Mouse (Mus musculus) liver, postnatal 0 days (tissue): ENCODE data around the gene Slc13a3. TPM values are rescaled to one million over a fixed set of nuclear protein-coding genes. Genes with fewer than 3 reads are reported as not detected.
"Not testable (repeated sequence)": the region's sequence is repeated elsewhere in the genome, so short reads cannot be mapped to it uniquely, and the experiment has no call there.

Experiments
- ATAC-seq: fragments of 200-750 bp; cut with Nextera tagmentation; 2 replicates; pipeline ENCODE4 v1.8.0; 2017; ENCODE audit warnings: mild to moderate bottlenecking, moderate library complexity
- DNase-seq: peaks from one replicate; pipeline ENCODE4 v3.0.0-alpha.2; 2016
- H3K27ac ChIP-seq: fragments of 300-500 bp; sonication (generic); 2 replicates; pipeline ENCODE4 v1.5.1; 2014; ENCODE audit warnings: antibody characterized with exemption, moderate library complexity, mild to moderate bottlenecking, low read depth
- H3K27me3 ChIP-seq: fragments of 300-500 bp; sonication (generic); 2 replicates; pipeline ENCODE4 v1.6.1; 2014; ENCODE audit warnings: low read length, control low read depth, mixed read lengths; ENCODE audit not compliant: insufficient read depth
- H3K36me3 ChIP-seq: fragments of 300-500 bp; sonication (generic); replicated peaks from 2 replicates; pipeline ENCODE4 v1.6.1; 2014; ENCODE audit warnings: mild to moderate bottlenecking, control low read depth, low read length, moderate library complexity, mixed read lengths; ENCODE audit not compliant: insufficient read depth
- H3K4me1 ChIP-seq: fragments of 300-500 bp; sonication (generic); 2 replicates; pipeline ENCODE4 v1.6.1; 2014; ENCODE audit warnings: antibody characterized with exemption, mild to moderate bottlenecking, control low read depth; ENCODE audit not compliant: insufficient read depth
- H3K4me2 ChIP-seq: fragments of 300-500 bp; sonication (generic); 2 replicates; pipeline ENCODE4 v1.6.1; 2014; ENCODE audit warnings: low read depth, mild to moderate bottlenecking, low read length, moderate library complexity, mixed read lengths
- H3K4me3 ChIP-seq: fragments of 300-500 bp; sonication (generic); 2 replicates; pipeline ENCODE4 v1.5.1; 2014; ENCODE audit warnings: low read depth, low read length
- H3K9ac ChIP-seq: fragments of 300-500 bp; sonication (generic); replicated peaks from 2 replicates; pipeline ENCODE4 v1.6.1; 2014; ENCODE audit warnings: mild to moderate bottlenecking, moderate library complexity
- H3K9me3 ChIP-seq: fragments of 300-500 bp; sonication (generic); 2 replicates; pipeline ENCODE4 v1.6.1; 2016; ENCODE audit warnings: mild to moderate bottlenecking, control low read depth, low read length, mixed read lengths
- CTCF ChIP-seq: sonication (generic); IDR thresholded peaks from 2 replicates; pipeline ENCODE4 v1.5.1; 2016; ENCODE audit warnings: antibody characterized with exemption, low read depth
- EP300 ChIP-seq: IDR thresholded peaks from 2 replicates; pipeline ENCODE4 v1.6.1; 2016; ENCODE audit warnings: antibody characterized with exemption, low read depth, mild to moderate bottlenecking
- WGBS: fragments of 180-500 bp; shearing (Covaris S2); extraction: QIAGEN DNeasy Blood & Tissue Kit; methylation state at CpG from one replicate; pipeline ENCODE4 v1.1.7; 2014; ENCODE audit not compliant: insufficient replicate concordance; 5-methylcytosine and 5-hydroxymethylcytosine counted together
- polyA plus RNA-seq: library from polyadenylated mRNA; unstranded; fragments of >200 nt; fragmentation: Nextera tagmentation; extraction: Ambion mirVana; gene quantifications from 2 replicates; pipeline ENCODE4 v1.2.1, GENCODE M21; 2015

The Slc13a3 gene
- polyA plus RNA-seq = 46.2 and 49.5 TPM in 2 replicates

- WGBS = 5% methylated on average over 34 of the region's 35 CpGs
- peak within 1 kb of the TSS; percentile 48 for H3K9ac ChIP-seq
- no peaks in the 10 kb centered on the region for H3K9me3 ChIP-seq
- peaks cover 15% of the 10 kb centered on the region; the same call in 1 of the 2 replicates for H3K4me1 ChIP-seq
- ATAC-seq = peak; percentile 52
- no peaks in the 10 kb centered on the region for H3K36me3 ChIP-seq
- H3K27ac ChIP-seq = peak within 1 kb of the TSS; percentile 62
- DNase-seq = peak; percentile 69
- peak within 1 kb of the TSS; percentile 45 for H3K4me3 ChIP-seq
- no peak for TF ChIP-seq EP300
- no peak for TF ChIP-seq CTCF
- H3K4me2 ChIP-seq = peak within 1 kb of the TSS; percentile 66
- H3K27me3 ChIP-seq = peaks cover 5% of the 10 kb centered on the region; the same call in 1 of the 2 replicates
Measured at GRCm38 (mm10) chr2:165473003-165473402, at the start of gene Slc13a3. Gene Slc13a3 (minus strand): TSS chr2:165473230.

- no peaks in the 10 kb centered on the region for H3K9me3 ChIP-seq
- 0 out of 2 replicates have a peak, but pooled peaks have one; percentile 13 for ATAC-seq
- H3K36me3 ChIP-seq = no peaks in the 10 kb centered on the region
- no peak overlapping the region for H3K4me2 ChIP-seq
- H3K4me1 ChIP-seq = no peaks in the 10 kb centered on the region
- no peaks in the 10 kb centered on the region for H3K27me3 ChIP-seq
- TF ChIP-seq CTCF (no peak), EP300 (no peak)
- 83% methylated on average over 20 of the region's 20 CpGs for WGBS
- H3K27ac ChIP-seq = no peak overlapping the region
- H3K4me3 ChIP-seq = no peak overlapping the region
- no peak for DNase-seq
- H3K9ac ChIP-seq = no peak overlapping the region
Measured at GRCm38 (mm10) chr2:165515178-165515728, 42.2 kb upstream of the Slc13a3 start.

- DNase-seq (peak; percentile 73), ATAC-seq (peak; percentile 67)
- H3K4me3 ChIP-seq = no peak overlapping the region
- no peaks in the 10 kb centered on the region for H3K27me3 ChIP-seq
- no peak overlapping the region for H3K9ac ChIP-seq
- no peaks in the 10 kb centered on the region for H3K36me3 ChIP-seq
- TF ChIP-seq EP300 = no peak
- TF ChIP-seq CTCF = no peak
- 40% methylated on average over 11 of the region's 11 CpGs for WGBS
- no peaks in the 10 kb centered on the region for H3K9me3 ChIP-seq
- no peak overlapping the region for H3K27ac ChIP-seq
- H3K4me2 ChIP-seq = no peak overlapping the region
- no peaks in the 10 kb centered on the region for H3K4me1 ChIP-seq
Measured at GRCm38 (mm10) chr2:165512870-165513600, 40.0 kb upstream of the Slc13a3 start.

GRCm38 (mm10) chr2:165512426-165512825, 39.4 kb upstream of the Slc13a3 start:
- H3K9me3 ChIP-seq = no peaks in the 10 kb centered on the region
- H3K9ac ChIP-seq = no peak overlapping the region
- no peaks in the 10 kb centered on the region for H3K27me3 ChIP-seq
- ATAC-seq = no peak
- DNase-seq = no peak
- H3K4me1 ChIP-seq = no peaks in the 10 kb centered on the region
- H3K4me2 ChIP-seq = no peak overlapping the region
- no peaks in the 10 kb centered on the region for H3K36me3 ChIP-seq
- TF ChIP-seq EP300 (no peak), CTCF (no peak)
- H3K4me3 ChIP-seq = no peak overlapping the region
- WGBS = 49% methylated on average over 7 of the region's 7 CpGs
- no peak overlapping the region for H3K27ac ChIP-seq

GRCm38 (mm10) chr2:165511530-165511929, 38.5 kb upstream of the Slc13a3 start:
- not testable (repeated sequence) for DNase-seq, H3K9me3 ChIP-seq, H3K36me3 ChIP-seq, H3K4me3 ChIP-seq, H3K27ac ChIP-seq, H3K4me1 ChIP-seq, H3K4me2 ChIP-seq, H3K9ac ChIP-seq, ATAC-seq, H3K27me3 ChIP-seq
- 82% methylated on average over 4 of the region's 4 CpGs for WGBS

GRCm38 (mm10) chr2:165510914-165511458, 38.0 kb upstream of the Slc13a3 start:
- not testable (repeated sequence) for H3K4me2 ChIP-seq, H3K9ac ChIP-seq, DNase-seq, H3K36me3 ChIP-seq, H3K9me3 ChIP-seq, H3K4me3 ChIP-seq, H3K27ac ChIP-seq, ATAC-seq, H3K4me1 ChIP-seq, H3K27me3 ChIP-seq
- WGBS = 71% methylated on average over 2 of the region's 2 CpGs
